Mouse (Mus musculus): Measurements from ENCODE around the gene Nes.

Nes gene

GRCm38 (mm10) chr3:87949266-87949954 lies 21.5 kb upstream of the Nes start:
- DNase-seq (ENCODE audit: extremely low read depth, insufficient read length, low spot score) = no peak

GRCm38 (mm10) chr3:87949955-87950515 lies 20.8 kb upstream of the Nes start:
- DNase-seq (ENCODE audit: extremely low read depth, insufficient read length, low spot score) = no peak

DNA sequence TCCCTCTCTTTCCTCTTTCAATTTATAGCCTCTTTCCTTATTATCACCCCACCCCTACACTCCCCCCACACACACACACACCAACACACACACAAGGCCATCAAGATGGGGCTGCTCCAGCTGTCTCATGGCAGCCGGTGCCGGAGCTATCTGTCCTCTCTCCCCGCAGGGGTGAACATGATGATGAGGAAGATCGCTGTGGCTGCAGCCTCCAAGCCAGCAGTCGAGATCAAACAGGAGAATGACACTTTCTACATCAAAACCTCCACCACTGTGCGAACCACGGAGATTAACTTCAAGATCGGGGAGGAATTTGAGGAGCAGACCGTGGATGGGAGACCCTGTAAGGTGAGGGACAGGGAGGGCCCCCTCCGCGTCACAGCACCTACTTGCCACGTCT lies 18.9 kb upstream of the Nes start:
- no peak for DNase-seq (ENCODE audit: extremely low read depth, insufficient read length, low spot score)

GRCm38 (mm10) chr3:87952440-87952839 lies 18.4 kb upstream of the Nes start:
- DNase-seq (ENCODE audit: extremely low read depth, insufficient read length, low spot score) = no peak

GRCm38 (mm10) chr3:87958056-87958455 lies 12.8 kb upstream of the Nes start:
- DNase-seq (ENCODE audit: extremely low read depth, insufficient read length, low spot score) = no peak

GRCm38 (mm10) chr3:87958476-87958875 lies 12.4 kb upstream of the Nes start:
- DNase-seq (ENCODE audit: extremely low read depth, insufficient read length, low spot score) = no peak

DNA sequence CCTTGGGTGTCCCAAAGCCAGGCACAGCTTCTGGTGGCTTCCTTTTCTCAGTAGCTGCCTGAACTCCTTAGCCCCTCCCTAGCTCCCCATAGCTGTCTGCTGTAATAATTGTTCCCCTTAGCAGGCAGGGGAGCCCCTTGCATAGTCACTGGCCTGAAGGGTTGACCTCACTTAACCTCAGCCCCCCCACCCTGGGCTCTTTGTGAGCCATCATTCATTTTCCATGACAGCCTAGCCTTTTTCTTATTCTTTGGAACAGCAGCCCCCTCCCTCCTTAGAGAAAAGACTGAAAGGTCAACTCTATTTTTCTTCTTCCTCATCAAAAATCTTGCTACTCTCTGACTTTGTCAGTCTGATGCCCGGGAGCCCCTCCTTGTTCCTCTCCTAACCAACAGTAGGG lies 11.9 kb upstream of the Nes start:
- DNase-seq (ENCODE audit: extremely low read depth, insufficient read length, low spot score) = no peak

DNA sequence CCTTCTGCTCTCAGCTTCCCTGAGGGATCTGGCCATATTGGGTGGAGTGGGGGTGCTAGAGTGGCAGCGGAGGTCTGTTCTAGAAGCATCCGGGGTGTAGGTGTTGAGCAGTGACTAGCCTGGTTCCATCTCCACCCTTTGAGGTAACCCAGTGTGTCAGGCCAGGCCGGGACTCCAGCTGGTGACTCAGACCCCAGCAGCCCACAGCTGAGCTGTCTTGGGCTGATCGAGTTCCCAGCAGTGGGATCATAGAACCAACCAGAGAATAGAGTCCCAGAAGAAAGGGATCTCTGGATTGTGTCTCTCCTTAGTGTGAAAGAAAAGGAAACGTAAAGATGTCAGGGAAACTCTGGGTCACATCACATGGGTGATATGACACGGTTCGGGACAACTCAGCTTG lies 11.5 kb upstream of the Nes start:
- DNase-seq (ENCODE audit: extremely low read depth, insufficient read length, low spot score) = no peak

DNA sequence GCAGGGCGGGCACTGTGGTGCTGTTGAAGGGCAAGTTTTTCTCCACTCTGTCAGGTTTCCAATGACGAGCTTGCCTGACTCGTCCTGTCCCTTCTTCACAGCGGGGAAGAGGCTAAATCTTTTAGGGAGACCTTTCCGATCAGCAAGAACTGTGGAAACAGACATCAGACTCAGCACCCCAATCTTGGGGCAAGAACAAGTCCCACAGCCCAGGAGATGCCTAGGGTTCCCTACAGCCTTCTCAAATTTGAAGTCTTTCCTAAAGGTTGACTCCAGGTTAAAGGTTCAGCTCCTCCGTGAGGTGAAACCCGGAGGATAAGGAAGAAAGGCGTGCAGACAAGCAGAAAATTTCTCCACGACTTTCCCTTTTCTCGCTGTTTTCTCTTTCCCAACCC lies 10.7 kb upstream of the Nes start:
- DNase-seq (ENCODE audit: extremely low read depth, insufficient read length, low spot score) = no peak

- DNase-seq (ENCODE audit: extremely low read depth, insufficient read length, low spot score) = peak; percentile 84
Measured at GRCm38 (mm10) chr3:87960586-87961191, 10.2 kb upstream of the Nes start.

GRCm38 (mm10) chr3:87970184-87970938 lies 517 bp upstream of the Nes start:
- peak; percentile 59 for DNase-seq (ENCODE audit: extremely low read depth, insufficient read length, low spot score)

- peak; percentile 52 for DNase-seq (ENCODE audit: extremely low read depth, insufficient read length, low spot score)
Measured at GRCm38 (mm10) chr3:87971489-87972202, 768 bp downstream of the Nes start.

GRCm38 (mm10) chr3:87972203-87972664 lies 1.4 kb downstream of the Nes start:
- no peak for DNase-seq (ENCODE audit: extremely low read depth, insufficient read length, low spot score)

GRCm38 (mm10) chr3:87972776-87973175 lies 1.9 kb downstream of the Nes start:
- no peak for DNase-seq (ENCODE audit: extremely low read depth, insufficient read length, low spot score)

GRCm38 (mm10) chr3:87973593-87974380 lies 2.9 kb downstream of the Nes start:
- DNase-seq (ENCODE audit: extremely low read depth, insufficient read length, low spot score) = no peak

DNA sequence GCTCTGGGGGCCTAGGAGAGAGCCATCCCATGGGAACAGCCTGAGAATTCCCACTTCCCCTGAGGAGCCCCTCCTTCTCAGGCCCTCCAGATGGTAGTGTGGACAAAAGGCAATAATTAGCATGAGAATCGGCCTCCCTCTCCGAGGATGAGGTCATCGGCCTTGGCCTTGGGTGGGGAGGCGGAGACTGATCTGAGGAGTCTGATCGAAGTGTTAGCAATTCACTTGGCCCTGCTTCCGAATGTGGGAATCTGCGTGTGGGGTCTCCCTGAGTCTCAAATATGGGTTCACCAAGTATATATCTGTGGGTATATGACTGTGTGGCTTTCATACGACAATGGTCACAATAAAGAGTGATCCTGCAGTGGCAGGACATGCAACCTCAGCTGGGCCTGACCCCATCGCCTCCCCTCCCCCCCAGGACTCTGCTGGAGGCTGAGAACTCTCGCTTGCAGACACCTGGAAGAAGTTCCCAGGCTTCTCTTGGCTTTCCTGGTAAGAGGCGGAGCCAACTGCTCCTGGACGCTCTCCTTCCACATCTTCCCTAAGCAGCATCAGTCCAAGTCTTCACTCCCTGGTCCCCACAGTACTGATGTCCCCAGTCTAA lies 3.6 kb downstream of the Nes start:
- no peak for DNase-seq (ENCODE audit: extremely low read depth, insufficient read length, low spot score)

DNA sequence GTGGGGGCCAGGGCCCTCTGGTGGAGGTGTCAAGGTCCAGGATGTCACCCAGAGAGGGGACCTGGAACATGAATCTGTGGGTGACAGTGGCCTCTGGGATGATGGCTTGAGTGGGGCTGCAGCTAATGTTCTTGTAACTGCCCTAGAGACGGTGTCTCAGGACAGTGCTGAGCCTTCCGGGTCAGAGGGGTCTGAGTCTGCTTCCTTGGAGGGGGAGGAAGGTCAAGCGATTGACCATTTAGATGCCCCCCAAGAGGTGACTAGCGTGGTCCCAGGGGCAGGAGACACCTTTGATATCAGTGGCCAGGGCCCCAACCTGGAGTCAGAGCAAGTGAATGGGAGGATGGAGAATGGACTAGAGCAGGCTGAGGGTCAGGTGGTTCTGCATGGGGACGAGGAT lies 8.6 kb downstream of the Nes start:
- no peak for DNase-seq (ENCODE audit: extremely low read depth, insufficient read length, low spot score)

- DNase-seq (ENCODE audit: extremely low read depth, insufficient read length, low spot score) = no peak
Measured at GRCm38 (mm10) chr3:87980085-87980484, 9.2 kb downstream of the Nes start.

GRCm38 (mm10) chr3:87980728-87981127 lies 9.8 kb downstream of the Nes start:
- no peak for DNase-seq (ENCODE audit: extremely low read depth, insufficient read length, low spot score)
